Mouse (Mus musculus) lung, postnatal 0 days (tissue): ENCODE measurements around the gene Elmsan1. TPM values are rescaled to one million over a fixed set of nuclear protein-coding genes. Genes with fewer than 3 reads are reported as not detected.

Experiments used
- ATAC-seq: fragments of 200-750 bp; cut with Nextera tagmentation; 2 replicates; pipeline ENCODE4 v1.8.0; 2017; ENCODE audit warnings: moderate library complexity
- DNase-seq: peaks from one replicate; pipeline ENCODE4 v3.0.0-alpha.2; 2016; ENCODE audit warnings: low spot score
- H3K27ac ChIP-seq: fragments of 300-500 bp; sonication (generic); 2 replicates; pipeline ENCODE4 v1.5.1; 2014; ENCODE audit warnings: antibody characterized with exemption, mild to moderate bottlenecking, low read length, mixed read lengths
- H3K27me3 ChIP-seq: fragments of 300-500 bp; sonication (generic); replicated peaks from 2 replicates; pipeline ENCODE4 v1.6.1; 2014; ENCODE audit warnings: low read length, mixed read lengths; ENCODE audit not compliant: insufficient read depth
- H3K36me3 ChIP-seq: fragments of 300-500 bp; sonication (generic); 2 replicates; pipeline ENCODE4 v1.6.1; 2014; ENCODE audit warnings: low read length, mixed read lengths; ENCODE audit not compliant: insufficient read depth
- H3K4me1 ChIP-seq: fragments of 300-500 bp; sonication (generic); 2 replicates; pipeline ENCODE4 v1.6.1; 2014; ENCODE audit warnings: antibody characterized with exemption, low read depth, low read length, mixed read lengths; ENCODE audit not compliant: insufficient read depth
- H3K4me2 ChIP-seq: fragments of 300-500 bp; sonication (generic); replicated peaks from 2 replicates; pipeline ENCODE4 v1.6.1; 2014; ENCODE audit warnings: low read depth, mild to moderate bottlenecking, low read length, moderate library complexity, mixed read lengths
- H3K4me3 ChIP-seq: fragments of 300-500 bp; sonication (generic); 2 replicates; pipeline ENCODE4 v1.5.1; 2014; ENCODE audit warnings: low read depth, low read length
- H3K9ac ChIP-seq: fragments of 300-500 bp; sonication (generic); replicated peaks from 2 replicates; pipeline ENCODE4 v1.6.1; 2014; ENCODE audit warnings: low read depth, mild to moderate bottlenecking
- H3K9me3 ChIP-seq: fragments of 300-500 bp; sonication (generic); 2 replicates; pipeline ENCODE4 v1.6.1; 2016; ENCODE audit warnings: low read length, mixed read lengths
- CTCF ChIP-seq: IDR thresholded peaks from 2 replicates; pipeline ENCODE4 v1.5.1; 2016; ENCODE audit warnings: antibody characterized with exemption, mild to moderate bottlenecking
- EP300 ChIP-seq: IDR thresholded peaks from 2 replicates; pipeline ENCODE4 v1.6.1; 2016; ENCODE audit warnings: antibody characterized with exemption, mild to moderate bottlenecking, control low read depth
- WGBS: fragments of 180-500 bp; shearing (Covaris S2); extraction: QIAGEN DNeasy Blood & Tissue Kit; methylation state at CpG from one replicate; pipeline ENCODE4 v1.1.7; 2014; 5-methylcytosine and 5-hydroxymethylcytosine counted together
- polyA plus RNA-seq: library from polyadenylated mRNA; unstranded; fragments of >200 nt; fragmentation: Nextera tagmentation; extraction: Ambion mirVana; gene quantifications from 2 replicates; pipeline ENCODE4 v1.2.1, GENCODE M21; 2015

The Elmsan1 gene
- polyA plus RNA-seq, 1 experiment from 2014 or later: 6.7 TPM

DNA sequence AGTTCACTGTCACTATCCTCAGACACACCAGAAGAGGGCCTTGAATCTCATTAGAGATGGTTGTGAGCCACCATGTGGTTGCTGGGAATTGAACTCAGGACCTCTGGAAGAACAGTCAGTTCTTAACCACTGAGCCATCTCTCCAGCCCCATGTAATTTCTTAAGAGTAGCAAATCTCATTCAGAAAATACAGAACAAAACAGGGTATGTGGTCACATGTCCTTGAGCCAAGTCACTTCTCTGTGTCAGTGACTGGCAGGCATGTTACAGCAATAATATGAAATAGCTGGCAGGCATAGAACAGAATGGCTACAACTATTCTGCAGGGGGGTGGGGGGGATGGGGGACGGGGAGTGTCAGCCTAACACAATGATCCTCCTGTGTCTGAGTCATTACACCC is 118.6 kb downstream of the Elmsan1 start:
- 0% methylated on average over 1 of the region's 1 CpGs for WGBS
- H3K27me3 ChIP-seq: no peaks in the 10 kb centered on the region
- H3K36me3 ChIP-seq: no peaks in the 10 kb centered on the region
- H3K27ac ChIP-seq: no peak overlapping the region
- ATAC-seq (no peak), DNase-seq (peak; percentile 58)
- H3K4me2 ChIP-seq: 0 out of 2 replicates have a peak overlapping the region, but pooled peaks have one; percentile 76
- H3K4me3 ChIP-seq: no peak overlapping the region
- TF ChIP-seq CTCF (no peak), EP300 (no peak)
- H3K9me3 ChIP-seq: no peaks in the 10 kb centered on the region
- H3K4me1 ChIP-seq: no peaks in the 10 kb centered on the region
- no peak overlapping the region for H3K9ac ChIP-seq

DNA sequence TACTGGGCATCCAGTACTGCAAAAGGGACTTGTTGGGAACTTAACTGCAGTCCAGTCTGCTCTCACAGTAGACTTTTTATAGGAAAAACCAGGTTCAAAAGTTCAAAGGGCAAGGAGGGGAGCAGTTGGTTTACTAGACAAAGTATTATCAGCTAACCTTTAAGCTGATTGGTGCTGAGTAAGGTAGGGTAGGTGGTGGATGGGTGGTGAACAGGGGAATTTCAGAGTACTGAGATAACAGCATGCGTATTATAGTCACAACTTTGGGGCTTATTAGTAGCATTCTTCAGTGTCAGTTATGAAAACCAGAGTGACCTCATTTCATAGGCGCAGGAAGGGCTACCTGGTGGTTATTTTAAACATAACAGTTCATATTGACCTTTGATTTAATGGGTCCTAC is 119.1 kb downstream of the Elmsan1 start:
- H3K9me3 ChIP-seq: no peaks in the 10 kb centered on the region
- ATAC-seq (no peak), DNase-seq (no peak)
- no peak overlapping the region for H3K4me3 ChIP-seq
- no peaks in the 10 kb centered on the region for H3K27me3 ChIP-seq
- no peak overlapping the region for H3K4me2 ChIP-seq
- no peaks in the 10 kb centered on the region for H3K36me3 ChIP-seq
- WGBS: 100% methylated on average over 2 of the region's 2 CpGs
- H3K9ac ChIP-seq: no peak overlapping the region
- no peak overlapping the region for H3K27ac ChIP-seq
- TF ChIP-seq EP300 (no peak), CTCF (no peak)
- no peaks in the 10 kb centered on the region for H3K4me1 ChIP-seq

Other genes starting within 250 kb of the Elmsan1 start
- gene Heatr4, start 234.0 kb downstream of the Elmsan1 start, polyA plus RNA-seq: not detected in 2 replicates
- gene Acot2, start 231.0 kb downstream of the Elmsan1 start, polyA plus RNA-seq: 79.7 and 99.8 TPM in 2 replicates
- gene Acot1, start 209.4 kb downstream of the Elmsan1 start, polyA plus RNA-seq: 164 and 195 TPM in 2 replicates
- gene Acot4, start 180.5 kb downstream of the Elmsan1 start, polyA plus RNA-seq: 0.12 and 0.13 TPM in 2 replicates
- gene Gm49366, start 179.9 kb downstream of the Elmsan1 start, polyA plus RNA-seq: not detected in 2 replicates
- gene Acot3, start 166.7 kb downstream of the Elmsan1 start, polyA plus RNA-seq: not detected in 2 replicates
- gene Acot5, start 149.6 kb downstream of the Elmsan1 start, polyA plus RNA-seq: not detected in 2 replicates
- gene Acot6, start 118.2 kb downstream of the Elmsan1 start, polyA plus RNA-seq: 1.1 and 1.3 TPM in 2 replicates
- 3.1 and 4.5 TPM in 2 replicates for gene Dnal1, start 104.5 kb downstream of the Elmsan1 start, polyA plus RNA-seq
- 1.9 and 2.9 TPM in 2 replicates for gene Pnma1, start 70.4 kb downstream of the Elmsan1 start, polyA plus RNA-seq
- gene Ptgr2, start 66.4 kb upstream of the Elmsan1 start, polyA plus RNA-seq: 26.3 and 28.0 TPM in 2 replicates
- gene Zfp410, start 98.0 kb upstream of the Elmsan1 start, polyA plus RNA-seq: 44.9 and 49.0 TPM in 2 replicates
- 20.7 and 21.2 TPM in 2 replicates for gene Coq6, start 142.8 kb upstream of the Elmsan1 start, polyA plus RNA-seq
- gene Fam161b, start 143.0 kb upstream of the Elmsan1 start, polyA plus RNA-seq: 2.4 and 3.1 TPM in 2 replicates
- 10.8 TPM in 2 replicates for gene Entpd5, start 190.1 kb upstream of the Elmsan1 start, polyA plus RNA-seq
- gene Bbof1, start 190.2 kb upstream of the Elmsan1 start, polyA plus RNA-seq: 2.8 TPM in 2 replicates
- gene Rnf113a2, start 198.3 kb upstream of the Elmsan1 start, polyA plus RNA-seq: 22.9 and 23.0 TPM in 2 replicates
- 52.1 and 67.5 TPM in 2 replicates for gene Aldh6a1, start 232.1 kb upstream of the Elmsan1 start, polyA plus RNA-seq
- 18.2 and 18.5 TPM in 2 replicates for gene Lin52, start 232.5 kb upstream of the Elmsan1 start, polyA plus RNA-seq